Mouse (Mus musculus) embryo, embryonic 10.5 days (tissue): Measurements from ENCODE around the gene Olfr1217.
"Not testable (repeated sequence)": the region's sequence is repeated elsewhere in the genome, so short reads cannot be mapped to it uniquely, and the experiment has no call there.

Source experiments
- DNase-seq: peaks from one replicate; pipeline ENCODE4 v3.0.0-alpha.2; 2015; ENCODE audit warnings: low spot score

The Olfr1217 gene

GRCm38 (mm10) chr2:89031965-89032364 is at the start of gene Olfr1217:
Gene Olfr1217 (minus strand): TSS chr2:89032065.
- DNase-seq: no peak

- DNase-seq: no peak
These were observed 49.6 kb upstream of the Olfr1217 start for GRCm38 (mm10) chr2:89081487-89081886.

- no peak for DNase-seq
These were observed 29.2 kb upstream of the Olfr1217 start, which contains the start of gene Olfr1218 for GRCm38 (mm10) chr2:89061087-89061486. Gene Olfr1218 (minus strand): TSS chr2:89061187.

DNA sequence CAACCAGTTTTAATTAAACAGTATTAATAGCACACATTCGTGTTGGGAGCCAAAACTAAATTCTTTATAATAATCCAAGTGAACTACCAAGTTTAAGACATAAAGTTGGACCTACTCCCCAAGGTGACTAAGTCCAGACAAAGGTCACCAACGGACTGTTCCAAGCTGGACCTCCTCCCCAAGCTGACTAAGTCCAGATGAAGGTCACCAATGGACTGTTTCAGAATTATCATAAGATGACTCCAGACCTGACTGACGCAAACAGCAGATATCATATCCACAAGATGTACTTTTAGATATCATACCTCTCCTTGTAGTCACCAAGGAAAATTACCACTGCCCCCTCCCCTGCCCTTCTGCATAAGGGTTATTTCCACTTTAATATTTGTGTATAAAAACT is 10.4 kb downstream of the Olfr1217 start:
- not testable (repeated sequence) for DNase-seq

DNA sequence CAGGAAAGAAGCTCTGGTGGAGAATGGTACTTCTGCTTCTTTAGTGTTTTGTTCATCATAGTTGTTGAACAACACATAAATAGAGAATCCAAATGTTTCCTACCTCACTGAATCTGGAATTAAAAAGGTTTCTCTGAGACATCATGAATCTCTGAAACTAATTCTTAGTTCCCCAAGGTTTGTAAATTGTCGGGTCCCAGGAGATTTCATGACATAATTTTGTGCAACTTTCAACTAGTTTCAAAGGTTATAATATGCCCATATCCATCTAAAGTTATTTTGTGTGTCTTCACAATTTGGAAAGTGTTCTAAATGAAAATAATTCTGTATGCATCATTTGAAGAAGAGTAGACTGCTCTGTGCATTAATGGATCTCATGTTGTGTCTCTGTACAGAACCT is 13.6 kb downstream of the Olfr1217 start, which contains the start of gene Olfr1216:
Gene Olfr1216, minus strand, starts transcription at position 101 of the 400 bp plus-strand sequence.
- no peak for DNase-seq

GRCm38 (mm10) chr2:89006873-89007272 is 25.0 kb downstream of the Olfr1217 start, which contains the start of gene Olfr1215:
Gene Olfr1215 (minus strand): TSS chr2:89006973.
- DNase-seq: no peak

- DNase-seq: no peak
These were observed 39.3 kb downstream of the Olfr1217 start, which contains the start of gene Olfr1214 for GRCm38 (mm10) chr2:88992553-88992952. Gene Olfr1214 (minus strand): TSS chr2:88992653.

DNA sequence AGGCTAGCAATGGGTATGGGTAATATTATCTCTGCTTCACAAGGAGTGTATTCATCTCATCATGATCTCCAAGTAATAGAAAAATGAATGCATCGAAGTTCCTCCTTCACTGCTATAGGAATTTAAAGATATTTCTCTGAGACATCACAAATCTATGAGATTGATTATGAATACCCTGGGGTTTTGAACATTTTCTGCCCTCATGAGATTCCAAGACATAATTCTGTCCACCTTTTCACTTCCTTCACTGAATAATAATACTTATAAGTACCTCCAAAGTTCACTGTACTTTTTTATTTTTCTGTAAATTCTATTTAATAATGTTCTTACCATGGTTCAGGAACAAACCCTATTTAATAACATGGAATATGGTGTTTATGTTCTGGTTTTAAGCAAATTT is 51.7 kb downstream of the Olfr1217 start, which contains the start of gene Gm13762:
Gene Gm13762, minus strand, starts transcription at position 101 of the 400 bp plus-strand sequence.
- DNase-seq: no peak
